8 mouse cellular contexts compared by ENCODE assay signal in the genomic region with DNA sequence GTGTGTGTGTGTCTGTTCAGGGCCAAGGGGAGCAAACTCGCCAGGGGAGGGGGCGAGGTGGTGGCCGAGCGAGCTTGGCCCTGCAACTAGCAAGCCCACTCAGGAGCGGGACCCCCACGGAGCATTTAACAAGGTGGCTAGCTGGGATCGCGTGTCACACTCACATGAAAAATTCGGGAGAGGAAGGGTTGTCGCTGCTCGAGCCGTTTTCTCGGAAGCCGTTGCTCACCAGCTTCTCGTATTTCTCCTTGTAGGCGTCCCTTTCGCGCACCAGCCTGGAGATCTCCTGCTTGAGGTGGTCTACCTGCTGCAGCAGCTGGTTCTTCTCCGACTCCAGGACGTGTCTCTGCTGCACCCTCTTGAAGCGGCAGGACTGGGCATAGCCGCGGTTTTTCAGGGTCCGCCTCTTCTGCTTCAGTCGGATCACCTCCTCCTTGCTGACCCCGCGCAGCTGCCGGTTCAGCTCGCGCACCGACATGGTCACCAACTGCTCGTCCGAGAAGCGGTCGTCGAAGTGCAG. TPM values are rescaled to one million over a fixed set of nuclear protein-coding genes. Genes with fewer than 3 reads are reported as not detected.
DNase-seq lines count a peak whose midpoint lies in the region; ATAC-seq and TF ChIP-seq lines count a peak whose summit lies in the region.

No protein-coding gene starts in this region.

- peak overlapping the region; percentile 88 for H3K4me2 ChIP-seq in lung, embryonic 14.5 days

- peak; percentile 45 for TF ChIP-seq CTCF in layer of hippocampus, adult 2 months (conservative IDR thresholded peaks at IDR 0.05)
- peak; percentile 54 for TF ChIP-seq CTCF in lung, embryonic 14.5 days (IDR thresholded peaks at IDR 0.05; ENCODE audit: low read depth)

- no peaks in the 10 kb centered on the region for H3K9me3 ChIP-seq in lung, embryonic 14.5 days (ENCODE audit: low read depth, low read length)

- peaks cover 6% of the 10 kb centered on the region; the same call in 1 of the 2 replicates for H3K36me3 ChIP-seq in lung, embryonic 14.5 days (ENCODE audit: insufficient read depth)

- peak overlapping the region; percentile 59; the same call in 1 of the 2 replicates for H3K27ac ChIP-seq in layer of hippocampus, adult 2 months
- H3K27ac ChIP-seq in lung, embryonic 14.5 days (ENCODE audit: low read depth), result peak overlapping the region; percentile 86

- no peaks in the 10 kb centered on the region for H3K27me3 ChIP-seq in lung, embryonic 14.5 days (ENCODE audit: insufficient read depth, low read length)

- peaks cover 4% of the 10 kb centered on the region for H3K4me1 ChIP-seq in lung, embryonic 14.5 days (ENCODE audit: insufficient read depth)

- ATAC-seq in lung, embryonic 14.5 days (ENCODE audit: insufficient read depth), result 0 out of 2 replicates have a peak, but pooled peaks have one; percentile 18
- ATAC-seq in neutrophil, adult 5-6 weeks (ENCODE audit: extremely low read depth, insufficient number of reproducible peaks, low FRiP score, poor library complexity, severe bottlenecking), result peak; percentile 25; the same call in 1 of the 2 replicates

- H3K4me3 ChIP-seq in layer of hippocampus, adult 2 months, result peak overlapping the region; percentile 40
- peak overlapping the region; percentile 77 for H3K4me3 ChIP-seq in lung, embryonic 14.5 days (ENCODE audit: low read depth, low read length)

- peak overlapping the region; percentile 85 for H3K9ac ChIP-seq in lung, embryonic 14.5 days

- DNase-seq in layer of hippocampus, adult 2 months (ENCODE audit: low spot score in 2 of 2), result peak in 1 of 2 experiments; percentile 11
- no peak for DNase-seq in layer of hippocampus, adult 18-20 months (ENCODE audit: low spot score in 2 of 2)
- peak; percentile 78 for DNase-seq in embryo, embryonic 11 days
- peak; percentile 24 to 32 for DNase-seq in heart, adult 9 months (ENCODE audit: low spot score in 2 of 2)
- DNase-seq in kidney, postnatal 10 days, result peak; percentile 71
- DNase-seq in lung, embryonic 14.5 days, result peak; percentile 73
- DNase-seq in thymus, postnatal 0 days (ENCODE audit: low spot score), result peak; percentile 50

- 0% methylated on average over 36 of the region's 36 CpGs for WGBS in lung, embryonic 14.5 days

RNA-seq across cellular contexts. Expression of a gene that starts 1.9 kb away (rescaled TPM):
- total RNA-seq in layer of hippocampus, adult 2 months (2021), result 10 to 100 TPM; 18.9 to 19.9 TPM
- total RNA-seq in layer of hippocampus, adult 18-20 months (2021), result 10 to 100 TPM; 18.7 to 19.4 TPM
- 12.6 and 14.1 TPM in 2 replicates for polyA plus RNA-seq in lung, embryonic 14.5 days (2014; fragmentation: Nextera tagmentation; extraction: Ambion mirVana)
- 3.3 and 3.8 TPM in 2 replicates for total RNA-seq in neutrophil, adult 5-6 weeks (2017)
- 8.5 and 9.3 TPM in 2 replicates for polyA plus RNA-seq in thymus, postnatal 0 days (2015; fragmentation: Nextera tagmentation; extraction: Ambion mirVana)

Comparison
In these comparisons a context has a peak if more than half of its experiments do, and no peak if none do; other contexts are left out.
1. DNase-seq: peak in embryo, embryonic 11 days (single experiment), heart, adult 9 months (2 of 2), kidney, postnatal 10 days (single experiment), lung, embryonic 14.5 days (single experiment) and thymus, postnatal 0 days (single experiment); none in layer of hippocampus, adult 18-20 months (0 of 2).